Mouse (Mus musculus): ENCODE measurements around the gene Smdt1. TPM values are rescaled to one million over a fixed set of nuclear protein-coding genes. Genes with fewer than 3 reads are reported as not detected.

The Smdt1 gene
- polyA plus RNA-seq, 1 experiment from 2014 or later = 296 TPM

DNA sequence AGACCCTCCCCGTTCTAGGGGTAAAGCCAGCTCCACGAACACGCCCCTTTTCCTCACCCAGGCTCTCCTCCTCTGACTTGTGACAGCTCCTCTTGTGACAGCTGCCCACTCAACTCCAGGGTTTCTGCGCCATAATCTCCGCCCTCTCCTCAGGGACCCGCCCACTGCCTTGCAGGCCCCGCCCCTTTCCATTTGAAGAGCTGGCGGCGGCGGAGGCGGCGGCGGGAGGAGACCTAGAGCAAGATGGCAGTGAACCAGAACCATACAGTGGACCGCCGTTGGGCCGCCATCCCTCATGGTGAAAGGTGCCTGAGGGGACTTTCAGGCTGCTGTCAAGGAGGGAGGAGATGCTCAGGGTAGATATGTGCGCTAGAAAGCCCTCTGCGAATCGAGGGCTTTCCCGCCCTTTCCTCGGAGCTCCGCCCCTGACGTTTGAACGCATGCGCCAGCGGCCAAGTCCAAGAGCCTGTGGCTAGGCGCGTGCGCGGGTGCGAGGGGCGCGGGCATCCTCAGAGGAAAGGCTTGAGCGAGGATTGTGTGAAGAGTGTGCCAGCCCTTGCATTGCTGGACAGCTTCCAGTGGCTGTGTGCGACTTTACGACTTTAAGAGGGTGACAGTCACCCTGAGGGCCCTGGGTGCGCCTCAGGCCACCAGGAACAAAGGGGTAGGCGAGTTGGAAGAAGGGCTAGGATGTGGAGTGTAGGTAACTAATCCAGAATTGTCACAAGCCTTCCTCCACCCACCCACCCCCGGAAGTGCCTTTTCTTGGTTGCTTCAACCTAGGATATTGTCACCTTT, 39.8 kb upstream of the Smdt1 start, which contains the start of gene Wbp2nl:
TSS of gene Wbp2nl (plus strand) at position 191 of the 798 bp plus-strand sequence.
- H3K9ac ChIP-seq (ENCODE audit: low read length) = no peak within 1 kb of the TSS
- peak; percentile 35 for DNase-seq (ENCODE audit: low spot score)
- no peak for ATAC-seq (ENCODE audit: low FRiP score, low TSS enrichment)
- no peak within 1 kb of the TSS for H3K4me3 ChIP-seq (ENCODE audit: low read depth, low read length)
- WGBS = 58% methylated on average over 39 of the region's 39 CpGs
- no peak within 1 kb of the TSS for H3K27ac ChIP-seq (replicated peaks)
- TF ChIP-seq EP300 (optimal IDR thresholded peaks at IDR 0.05) = no peak
- no peak for TF ChIP-seq CTCF (IDR thresholded peaks at IDR 0.05; ENCODE audit: low read depth)
- H3K4me1 ChIP-seq (replicated peaks; ENCODE audit: control insufficient read depth, insufficient read depth) = no peaks in the 10 kb centered on the region
- H3K27me3 ChIP-seq (ENCODE audit: control insufficient read depth, insufficient read depth, low read length) = no peaks in the 10 kb centered on the region
- no peaks in the 10 kb centered on the region for H3K9me3 ChIP-seq (ENCODE audit: control insufficient read depth, low read length)
- H3K36me3 ChIP-seq (ENCODE audit: control insufficient read depth, insufficient read depth, low read length) = no peaks in the 10 kb centered on the region
- H3K4me2 ChIP-seq (replicated peaks; ENCODE audit: low read depth) = no peak within 1 kb of the TSS

GRCm38 (mm10) chr15:82307107-82307506, 31.7 kb upstream of the Smdt1 start:
- Histone ChIP-seq H3K27ac (replicated peaks) (no peak overlapping the region), H3K4me1 (replicated peaks; ENCODE audit: control insufficient read depth, insufficient read depth) (no peaks in the 10 kb centered on the region), H3K36me3 (ENCODE audit: control insufficient read depth, insufficient read depth, low read length) (no peaks in the 10 kb centered on the region), H3K9me3 (ENCODE audit: control insufficient read depth, low read length) (no peaks in the 10 kb centered on the region), H3K4me2 (replicated peaks; ENCODE audit: low read depth) (no peak overlapping the region), H3K27me3 (ENCODE audit: control insufficient read depth, insufficient read depth, low read length) (no peaks in the 10 kb centered on the region), H3K9ac (ENCODE audit: low read length) (no peak overlapping the region), H3K4me3 (ENCODE audit: low read depth, low read length) (no peak overlapping the region)
- TF ChIP-seq CTCF (IDR thresholded peaks at IDR 0.05; ENCODE audit: low read depth) (no peak), EP300 (optimal IDR thresholded peaks at IDR 0.05) (no peak)
- ATAC-seq (ENCODE audit: low FRiP score, low TSS enrichment) (peak; percentile 94), DNase-seq (ENCODE audit: low spot score) (peak; percentile 69)
- WGBS = 39% methylated on average over 3 of the region's 3 CpGs

GRCm38 (mm10) chr15:82308416-82308815, 30.3 kb upstream of the Smdt1 start:
- TF ChIP-seq CTCF (IDR thresholded peaks at IDR 0.05; ENCODE audit: low read depth) (no peak), EP300 (optimal IDR thresholded peaks at IDR 0.05) (no peak)
- Histone ChIP-seq H3K4me1 (replicated peaks; ENCODE audit: control insufficient read depth, insufficient read depth) (no peaks in the 10 kb centered on the region), H3K36me3 (ENCODE audit: control insufficient read depth, insufficient read depth, low read length) (no peaks in the 10 kb centered on the region), H3K27me3 (ENCODE audit: control insufficient read depth, insufficient read depth, low read length) (no peaks in the 10 kb centered on the region), H3K9ac (ENCODE audit: low read length) (no peak overlapping the region), H3K9me3 (ENCODE audit: control insufficient read depth, low read length) (no peaks in the 10 kb centered on the region), H3K4me3 (ENCODE audit: low read depth, low read length) (no peak overlapping the region), H3K27ac (replicated peaks) (peak overlapping the region; percentile 35; the same call in 1 of the 2 replicates), H3K4me2 (replicated peaks; ENCODE audit: low read depth) (no peak overlapping the region)
- 55% methylated on average over 3 of the region's 3 CpGs for WGBS
- DNase-seq (ENCODE audit: low spot score) (no peak), ATAC-seq (ENCODE audit: low FRiP score, low TSS enrichment) (no peak)

DNA sequence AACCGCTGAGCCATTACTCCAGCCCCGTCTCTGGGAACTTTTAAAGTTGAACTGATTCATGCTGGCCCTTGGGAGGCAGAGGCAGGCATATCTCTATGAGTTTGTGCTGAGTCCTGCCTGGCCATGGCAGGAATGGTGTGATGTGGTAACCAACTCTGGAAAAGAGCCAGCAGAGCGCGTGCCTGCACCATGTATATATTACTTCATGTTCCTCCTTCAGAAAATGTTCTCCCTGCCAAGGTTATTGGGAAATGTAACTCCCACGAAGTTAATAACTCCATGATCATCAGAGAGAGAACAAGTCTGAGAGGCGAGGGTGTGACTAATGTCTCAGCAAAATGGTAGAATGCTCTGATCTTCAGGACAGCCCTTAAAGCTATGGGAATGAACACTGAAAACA, 20.9 kb upstream of the Smdt1 start:
- H3K36me3 ChIP-seq (ENCODE audit: control insufficient read depth, insufficient read depth, low read length) = no peaks in the 10 kb centered on the region
- H3K27ac ChIP-seq (replicated peaks) = no peak overlapping the region
- DNase-seq (ENCODE audit: low spot score) (no peak), ATAC-seq (ENCODE audit: low FRiP score, low TSS enrichment) (no peak)
- no peak overlapping the region for H3K9ac ChIP-seq (ENCODE audit: low read length)
- no peaks in the 10 kb centered on the region for H3K9me3 ChIP-seq (ENCODE audit: control insufficient read depth, low read length)
- TF ChIP-seq EP300 (optimal IDR thresholded peaks at IDR 0.05) (no peak), CTCF (IDR thresholded peaks at IDR 0.05; ENCODE audit: low read depth) (no peak)
- WGBS = 72% methylated on average over 6 of the region's 6 CpGs
- H3K4me3 ChIP-seq (ENCODE audit: low read depth, low read length) = no peak overlapping the region
- no peaks in the 10 kb centered on the region; the same call in 1 of the 2 replicates for H3K4me1 ChIP-seq (replicated peaks; ENCODE audit: control insufficient read depth, insufficient read depth)
- no peaks in the 10 kb centered on the region for H3K27me3 ChIP-seq (ENCODE audit: control insufficient read depth, insufficient read depth, low read length)
- H3K4me2 ChIP-seq (replicated peaks; ENCODE audit: low read depth) = no peak overlapping the region

- no peak overlapping the region for H3K27ac ChIP-seq (replicated peaks)
- H3K4me1 ChIP-seq (replicated peaks; ENCODE audit: control insufficient read depth, insufficient read depth) = no peaks in the 10 kb centered on the region; the same call in 1 of the 2 replicates
- ATAC-seq (ENCODE audit: low FRiP score, low TSS enrichment) (no peak), DNase-seq (ENCODE audit: low spot score) (no peak)
- TF ChIP-seq EP300 (optimal IDR thresholded peaks at IDR 0.05) = no peak
- no peak for TF ChIP-seq CTCF (IDR thresholded peaks at IDR 0.05; ENCODE audit: low read depth)
- H3K9ac ChIP-seq (ENCODE audit: low read length) = no peak overlapping the region
- no peaks in the 10 kb centered on the region for H3K27me3 ChIP-seq (ENCODE audit: control insufficient read depth, insufficient read depth, low read length)
- H3K4me3 ChIP-seq (ENCODE audit: low read depth, low read length) = no peak overlapping the region
- no peaks in the 10 kb centered on the region for H3K9me3 ChIP-seq (ENCODE audit: control insufficient read depth, low read length)
- 21% methylated on average over 1 of the region's 1 CpGs for WGBS
- no peaks in the 10 kb centered on the region for H3K36me3 ChIP-seq (ENCODE audit: control insufficient read depth, insufficient read depth, low read length)
- no peak overlapping the region for H3K4me2 ChIP-seq (replicated peaks; ENCODE audit: low read depth)
Observed at GRCm38 (mm10) chr15:82319613-82320012, 19.1 kb upstream of the Smdt1 start.

DNA sequence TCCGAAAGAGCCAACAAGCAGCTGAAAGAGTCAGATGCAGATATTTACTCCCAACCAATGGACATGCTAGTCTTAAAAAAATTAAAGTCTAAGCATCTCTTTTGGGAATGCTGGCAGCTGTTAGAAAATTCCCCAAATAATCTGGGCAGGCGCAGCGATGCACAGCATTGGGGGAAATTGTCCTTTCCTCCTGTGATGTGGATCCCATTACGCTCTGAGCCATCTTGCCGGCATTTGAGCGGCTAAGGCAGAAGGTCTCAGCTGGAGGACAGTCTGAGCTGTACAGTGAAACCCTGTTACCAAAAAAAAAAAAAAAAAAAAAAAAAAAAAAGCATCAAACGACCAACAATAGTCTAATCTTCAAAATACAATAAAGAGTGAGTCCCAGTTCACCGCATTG, 16.6 kb upstream of the Smdt1 start:
- Histone ChIP-seq H3K9ac (ENCODE audit: low read length) (no peak overlapping the region), H3K4me2 (replicated peaks; ENCODE audit: low read depth) (no peak overlapping the region), H3K27ac (replicated peaks) (no peak overlapping the region), H3K9me3 (ENCODE audit: control insufficient read depth, low read length) (no peaks in the 10 kb centered on the region), H3K27me3 (ENCODE audit: control insufficient read depth, insufficient read depth, low read length) (no peaks in the 10 kb centered on the region), H3K4me3 (ENCODE audit: low read depth, low read length) (no peak overlapping the region), H3K4me1 (replicated peaks; ENCODE audit: control insufficient read depth, insufficient read depth) (no peaks in the 10 kb centered on the region; the same call in 1 of the 2 replicates), H3K36me3 (ENCODE audit: control insufficient read depth, insufficient read depth, low read length) (no peaks in the 10 kb centered on the region)
- 62% methylated on average over 8 of the region's 8 CpGs for WGBS
- DNase-seq (ENCODE audit: low spot score) (no peak), ATAC-seq (ENCODE audit: low FRiP score, low TSS enrichment) (no peak)
- TF ChIP-seq EP300 (optimal IDR thresholded peaks at IDR 0.05) (no peak), CTCF (IDR thresholded peaks at IDR 0.05; ENCODE audit: low read depth) (no peak)
